Mouse (Mus musculus): ENCODE results near the gene C1d. TPM values are rescaled to one million over a fixed set of nuclear protein-coding genes. Genes with fewer than 3 reads are reported as not detected.

C1d gene
- polyA plus RNA-seq, 1 experiment from 2014 or later = 108 TPM

DNA sequence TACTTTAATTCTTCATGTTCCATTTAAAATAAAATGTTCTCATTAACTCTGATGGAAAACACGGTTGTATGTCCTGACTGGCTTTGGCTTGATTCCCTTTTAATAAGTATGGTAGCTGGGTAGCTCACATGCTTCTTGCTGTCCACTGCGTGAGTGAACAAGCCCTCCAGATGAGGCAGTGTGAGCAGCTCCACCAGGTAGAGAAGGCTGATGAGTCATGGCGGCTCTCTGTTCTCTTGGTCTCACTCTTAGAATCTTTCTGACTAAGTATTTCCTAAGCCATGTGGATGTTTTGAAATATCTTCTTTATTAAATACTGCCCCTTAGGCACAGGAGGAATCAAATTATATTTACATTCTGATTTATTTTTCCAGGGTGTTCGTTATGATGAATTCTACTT lies 9.8 kb downstream of the C1d start:
- H3K27ac ChIP-seq = no peak overlapping the region
- H3K9me3 ChIP-seq (replicated peaks) = no peaks in the 10 kb centered on the region
- H3K36me3 ChIP-seq = peaks cover 10% of the 10 kb centered on the region; the same call in 1 of the 2 replicates
- H3K4me1 ChIP-seq = no peaks in the 10 kb centered on the region
- H3K9ac ChIP-seq = no peak overlapping the region
- H3K27me3 ChIP-seq = no peaks in the 10 kb centered on the region
- no peak for ATAC-seq (ENCODE audit: low FRiP score)
- H3K4me2 ChIP-seq (replicated peaks) = no peak overlapping the region
- 89% methylated on average over 4 of the region's 4 CpGs for WGBS
- no peak overlapping the region for H3K4me3 ChIP-seq

DNA sequence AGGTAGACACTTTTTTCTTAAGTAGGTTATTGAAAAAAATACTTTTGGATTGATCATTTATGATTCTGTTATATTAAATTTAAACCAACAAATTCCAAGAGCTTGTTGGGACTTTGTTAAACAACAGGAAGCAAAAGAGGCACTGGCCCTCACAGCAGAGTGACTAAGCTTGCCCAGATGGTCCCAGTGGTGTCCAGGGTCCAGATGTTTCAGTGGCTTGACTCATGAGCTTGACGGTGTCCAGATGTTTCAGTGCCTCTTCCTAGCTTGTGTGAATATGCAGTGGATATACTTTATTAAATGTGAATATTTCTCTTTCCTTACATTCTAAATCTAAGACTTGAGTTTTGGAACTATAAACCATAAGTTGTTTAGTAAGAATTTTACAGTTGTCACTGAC lies 11.4 kb downstream of the C1d start:
- Histone ChIP-seq H3K9me3 (replicated peaks) (no peaks in the 10 kb centered on the region), H3K36me3 (peaks cover 10% of the 10 kb centered on the region; the same call in 1 of the 2 replicates), H3K4me2 (replicated peaks) (no peak overlapping the region), H3K9ac (no peak overlapping the region), H3K27ac (no peak overlapping the region), H3K27me3 (no peaks in the 10 kb centered on the region), H3K4me3 (no peak overlapping the region), H3K4me1 (no peaks in the 10 kb centered on the region)
- no peak for ATAC-seq (ENCODE audit: low FRiP score)
- 79% methylated on average over 1 of the region's 1 CpGs for WGBS

DNA sequence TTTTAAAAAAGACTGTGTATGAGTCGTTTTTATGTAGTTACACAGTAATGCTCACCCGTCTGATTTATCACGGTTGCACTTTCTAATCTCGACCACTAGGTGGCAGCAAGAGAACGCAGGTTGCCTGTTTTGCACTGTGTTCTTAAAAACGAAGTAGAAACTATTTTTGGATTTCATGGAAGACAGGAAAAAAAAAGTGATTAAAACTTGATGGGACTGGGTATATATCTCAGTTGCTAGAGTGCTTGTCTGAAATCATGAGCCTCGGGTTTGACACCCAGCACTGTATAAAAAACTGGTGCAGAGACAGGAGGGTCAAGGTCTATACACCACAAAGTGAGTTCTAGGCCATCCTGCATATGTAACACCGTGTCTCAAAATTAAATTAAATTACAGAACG lies 22.6 kb downstream of the C1d start:
- peak; percentile 67; the same call in 1 of the 2 replicates for ATAC-seq (ENCODE audit: low FRiP score)
- 17% methylated on average over 9 of the region's 9 CpGs for WGBS
- Histone ChIP-seq H3K4me1 (no peaks in the 10 kb centered on the region), H3K9ac (no peak overlapping the region), H3K4me3 (no peak overlapping the region), H3K27me3 (no peaks in the 10 kb centered on the region), H3K9me3 (replicated peaks) (no peaks in the 10 kb centered on the region), H3K4me2 (replicated peaks) (no peak overlapping the region), H3K27ac (no peak overlapping the region), H3K36me3 (no peaks in the 10 kb centered on the region)

DNA sequence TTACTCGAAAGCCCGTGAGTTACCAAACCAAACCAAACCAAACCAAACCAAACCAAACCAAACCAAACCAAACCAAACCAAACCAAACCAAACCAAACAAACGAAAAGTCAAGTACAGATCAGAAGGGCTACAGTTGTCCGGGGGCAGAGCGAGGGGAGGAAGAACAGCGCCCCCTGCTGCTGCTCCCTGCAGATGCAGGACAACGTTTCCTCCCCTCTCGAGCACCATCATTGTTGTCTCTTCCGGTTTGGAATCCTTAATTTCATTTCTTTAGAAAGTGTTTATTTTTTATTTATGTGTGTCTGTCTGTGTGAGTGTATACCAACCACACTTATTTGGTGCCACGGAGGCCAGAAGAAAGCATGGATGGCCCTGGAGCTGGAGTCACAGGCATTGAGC lies 26.7 kb downstream of the C1d start:
- no peak overlapping the region for H3K27ac ChIP-seq
- no peaks in the 10 kb centered on the region for H3K36me3 ChIP-seq
- H3K27me3 ChIP-seq = no peaks in the 10 kb centered on the region
- no peak overlapping the region for H3K4me3 ChIP-seq
- 69% methylated on average over 10 of the region's 10 CpGs for WGBS
- no peak overlapping the region for H3K9ac ChIP-seq
- no peak overlapping the region for H3K4me2 ChIP-seq (replicated peaks)
- H3K9me3 ChIP-seq (replicated peaks) = no peaks in the 10 kb centered on the region
- H3K4me1 ChIP-seq = no peaks in the 10 kb centered on the region
- no peak for ATAC-seq (ENCODE audit: low FRiP score)

DNA sequence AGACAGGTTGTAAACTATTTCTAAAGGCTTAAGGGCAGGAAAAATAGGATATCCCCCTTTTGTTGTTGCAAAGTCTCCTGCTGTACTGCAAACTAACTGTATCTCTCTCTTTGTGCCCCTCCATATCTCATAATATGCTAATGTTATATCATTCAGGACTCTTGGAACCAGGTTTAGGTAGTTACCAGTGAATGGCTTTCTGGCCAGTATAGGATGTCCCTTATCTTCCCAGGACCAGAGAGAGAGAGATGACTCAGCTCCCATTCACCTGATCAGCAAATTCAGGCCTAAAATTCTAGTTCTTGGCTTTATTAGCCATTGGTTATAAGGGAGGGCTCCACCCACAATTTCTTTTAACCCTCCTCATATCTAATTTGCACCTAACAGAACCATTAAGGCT lies 31.5 kb downstream of the C1d start:
- no peak for ATAC-seq (ENCODE audit: low FRiP score)
- H3K27ac ChIP-seq = no peak overlapping the region
- H3K4me1 ChIP-seq = no peaks in the 10 kb centered on the region
- H3K27me3 ChIP-seq = no peaks in the 10 kb centered on the region
- no peak overlapping the region for H3K9ac ChIP-seq
- H3K36me3 ChIP-seq = no peaks in the 10 kb centered on the region
- H3K4me3 ChIP-seq = no peak overlapping the region
- no peak overlapping the region for H3K4me2 ChIP-seq (replicated peaks)
- H3K9me3 ChIP-seq (replicated peaks) = no peaks in the 10 kb centered on the region

DNA sequence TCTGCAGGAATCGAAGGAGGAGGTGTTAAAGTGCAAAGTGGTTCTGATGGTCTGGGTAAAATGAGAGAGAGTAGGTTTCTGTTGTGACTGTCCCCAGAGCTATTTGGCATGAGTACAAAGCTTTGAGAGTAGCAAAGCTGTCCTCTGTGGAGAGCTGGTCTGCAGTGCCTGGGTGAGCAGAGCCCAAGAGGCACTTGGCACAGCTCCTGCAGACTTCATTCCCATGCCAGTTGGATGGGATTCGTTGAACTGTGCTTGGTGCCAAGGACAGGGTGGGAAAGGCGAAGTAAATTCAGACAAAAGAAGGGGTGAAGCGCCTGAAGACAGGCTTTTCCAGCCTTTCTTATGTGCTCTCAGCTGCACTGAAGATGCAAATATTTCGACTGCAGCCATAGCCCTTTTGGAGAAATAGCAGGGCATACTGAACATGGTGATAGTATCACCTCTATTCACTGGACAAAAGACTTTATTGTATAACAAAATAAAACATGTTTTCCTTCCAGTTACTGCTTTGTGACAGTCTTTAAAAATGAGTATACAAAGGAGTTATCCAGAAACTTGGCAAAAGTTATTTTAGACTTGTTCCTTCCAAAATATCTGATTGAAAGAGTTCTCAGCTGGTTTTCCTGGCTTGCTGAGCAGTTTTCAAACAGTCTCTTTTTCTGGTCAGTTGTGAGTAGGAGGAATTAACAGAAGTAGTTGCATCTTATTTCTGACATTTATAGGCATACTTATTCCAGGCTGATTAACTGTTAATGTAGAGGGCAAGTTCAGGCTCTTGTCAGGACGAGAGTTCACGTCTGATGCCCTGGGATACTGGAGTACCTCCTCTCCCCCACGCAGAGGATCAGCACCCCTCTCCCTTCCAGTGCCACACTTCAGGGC lies 48.9 kb downstream of the C1d start:
- no peak overlapping the region for H3K4me3 ChIP-seq
- H3K4me2 ChIP-seq (replicated peaks) = no peak overlapping the region

DNA sequence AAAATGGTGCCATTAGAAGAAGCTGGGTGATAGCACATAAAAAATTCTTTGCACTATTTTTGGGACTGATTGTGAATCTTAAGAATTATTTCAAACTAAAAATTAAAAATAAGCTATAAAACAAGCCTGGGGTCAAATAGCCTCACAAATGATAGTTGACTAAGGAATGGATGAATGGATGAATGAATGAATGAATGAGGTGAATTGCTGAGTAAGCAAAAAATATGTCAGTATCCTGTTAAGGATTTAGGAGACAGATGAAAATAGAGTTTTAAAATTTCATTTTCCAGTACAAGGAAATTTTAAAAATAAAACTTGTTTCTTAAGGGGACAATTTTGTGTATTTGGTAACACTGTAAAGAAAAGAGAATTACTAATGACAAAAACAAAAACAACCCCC lies 50.1 kb downstream of the C1d start:
- no peak overlapping the region for H3K27ac ChIP-seq
- no peaks in the 10 kb centered on the region for H3K27me3 ChIP-seq
- H3K4me2 ChIP-seq (replicated peaks) = no peak overlapping the region
- H3K36me3 ChIP-seq = no peaks in the 10 kb centered on the region
- no peak overlapping the region for H3K4me3 ChIP-seq
- no peaks in the 10 kb centered on the region for H3K9me3 ChIP-seq (replicated peaks)
- no peaks in the 10 kb centered on the region for H3K4me1 ChIP-seq
- no peak for ATAC-seq (ENCODE audit: low FRiP score)
- no peak overlapping the region for H3K9ac ChIP-seq

More for the DNA sequence above, 48.9 kb downstream of the C1d start:
- Histone ChIP-seq H3K27ac (no peak overlapping the region), H3K27me3 (no peaks in the 10 kb centered on the region), H3K9me3 (replicated peaks) (no peaks in the 10 kb centered on the region), H3K36me3 (no peaks in the 10 kb centered on the region), H3K9ac (no peak overlapping the region), H3K4me1 (no peaks in the 10 kb centered on the region)
- WGBS = 73% methylated on average over 8 of the region's 8 CpGs
- no peak for ATAC-seq (ENCODE audit: low FRiP score)

Other genes starting within 250 kb of the C1d start
- gene Cnrip1, start 206.0 kb upstream of the C1d start, polyA plus RNA-seq (2016; fragmentation: Nextera tagmentation; extraction: Ambion mirVana) = 40.5 and 44.5 TPM in 2 replicates
- 4.9 and 5.0 TPM in 2 replicates for gene Plek, start 205.2 kb upstream of the C1d start, polyA plus RNA-seq (2016; fragmentation: Nextera tagmentation; extraction: Ambion mirVana)
- gene Ppp3r1, start 98.3 kb upstream of the C1d start, polyA plus RNA-seq (2016; fragmentation: Nextera tagmentation; extraction: Ambion mirVana) = 123 and 138 TPM in 2 replicates
- gene Wdr92, start 75.5 kb upstream of the C1d start, polyA plus RNA-seq (2016; fragmentation: Nextera tagmentation; extraction: Ambion mirVana) = 26.0 and 26.3 TPM in 2 replicates
- 59.9 and 64.9 TPM in 2 replicates for gene Pno1, start 46.0 kb upstream of the C1d start, polyA plus RNA-seq (2016; fragmentation: Nextera tagmentation; extraction: Ambion mirVana)

Data from hindbrain, embryonic 12.5 days (tissue).